Mouse (Mus musculus) lung, postnatal 0 days (tissue): ENCODE results near the gene Efcab7. TPM values are rescaled to one million over a fixed set of nuclear protein-coding genes. Genes with fewer than 3 reads are reported as not detected.

Source experiments
- ATAC-seq: fragments of 200-750 bp; cut with Nextera tagmentation; 2 replicates; pipeline ENCODE4 v1.8.0; 2017; ENCODE audit warnings: moderate library complexity
- DNase-seq: peaks from one replicate; pipeline ENCODE4 v3.0.0-alpha.2; 2016; ENCODE audit warnings: low spot score
- H3K27ac ChIP-seq: fragments of 300-500 bp; sonication (generic); 2 replicates; pipeline ENCODE4 v1.5.1; 2014; ENCODE audit warnings: antibody characterized with exemption, mild to moderate bottlenecking, low read length, mixed read lengths
- H3K27me3 ChIP-seq: fragments of 300-500 bp; sonication (generic); replicated peaks from 2 replicates; pipeline ENCODE4 v1.6.1; 2014; ENCODE audit warnings: low read length, mixed read lengths; ENCODE audit not compliant: insufficient read depth
- H3K36me3 ChIP-seq: fragments of 300-500 bp; sonication (generic); 2 replicates; pipeline ENCODE4 v1.6.1; 2014; ENCODE audit warnings: low read length, mixed read lengths; ENCODE audit not compliant: insufficient read depth
- H3K4me1 ChIP-seq: fragments of 300-500 bp; sonication (generic); 2 replicates; pipeline ENCODE4 v1.6.1; 2014; ENCODE audit warnings: antibody characterized with exemption, low read depth, low read length, mixed read lengths; ENCODE audit not compliant: insufficient read depth
- H3K4me2 ChIP-seq: fragments of 300-500 bp; sonication (generic); replicated peaks from 2 replicates; pipeline ENCODE4 v1.6.1; 2014; ENCODE audit warnings: low read depth, mild to moderate bottlenecking, low read length, moderate library complexity, mixed read lengths
- H3K4me3 ChIP-seq: fragments of 300-500 bp; sonication (generic); 2 replicates; pipeline ENCODE4 v1.5.1; 2014; ENCODE audit warnings: low read depth, low read length
- H3K9ac ChIP-seq: fragments of 300-500 bp; sonication (generic); replicated peaks from 2 replicates; pipeline ENCODE4 v1.6.1; 2014; ENCODE audit warnings: low read depth, mild to moderate bottlenecking
- H3K9me3 ChIP-seq: fragments of 300-500 bp; sonication (generic); 2 replicates; pipeline ENCODE4 v1.6.1; 2016; ENCODE audit warnings: low read length, mixed read lengths
- CTCF ChIP-seq: IDR thresholded peaks from 2 replicates; pipeline ENCODE4 v1.5.1; 2016; ENCODE audit warnings: antibody characterized with exemption, mild to moderate bottlenecking
- EP300 ChIP-seq: IDR thresholded peaks from 2 replicates; pipeline ENCODE4 v1.6.1; 2016; ENCODE audit warnings: antibody characterized with exemption, mild to moderate bottlenecking, control low read depth
- WGBS: fragments of 180-500 bp; shearing (Covaris S2); extraction: QIAGEN DNeasy Blood & Tissue Kit; methylation state at CpG from one replicate; pipeline ENCODE4 v1.1.7; 2014; 5-methylcytosine and 5-hydroxymethylcytosine counted together
- polyA plus RNA-seq: library from polyadenylated mRNA; unstranded; fragments of >200 nt; fragmentation: Nextera tagmentation; extraction: Ambion mirVana; gene quantifications from 2 replicates; pipeline ENCODE4 v1.2.1, GENCODE M21; 2015

Efcab7 gene
- polyA plus RNA-seq, 1 experiment from 2014 or later, result 11.3 TPM

DNA sequence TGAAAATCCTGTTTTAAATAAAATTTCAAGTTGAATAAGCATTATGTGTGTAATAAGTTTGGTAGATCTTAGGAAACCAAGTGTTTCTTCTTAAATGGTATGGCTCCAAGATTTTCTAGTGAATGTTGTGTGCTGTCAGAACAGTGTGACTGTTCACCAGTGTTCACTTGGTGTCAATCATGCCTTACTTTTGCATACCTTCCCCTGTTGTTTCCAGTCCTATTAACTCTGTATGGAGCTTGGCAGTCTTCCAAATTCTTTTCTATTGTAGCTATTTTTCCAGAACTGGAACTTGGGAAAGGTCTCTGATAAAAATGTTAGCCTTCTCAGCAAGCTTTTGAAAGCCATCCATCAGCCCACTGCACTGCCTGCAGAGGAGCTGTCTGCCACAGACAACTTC lies 53.4 kb downstream of the Efcab7 start:
- TF ChIP-seq CTCF, result no peak
- TF ChIP-seq EP300, result no peak
- no peaks in the 10 kb centered on the region for H3K9me3 ChIP-seq
- no peak for DNase-seq

DNA sequence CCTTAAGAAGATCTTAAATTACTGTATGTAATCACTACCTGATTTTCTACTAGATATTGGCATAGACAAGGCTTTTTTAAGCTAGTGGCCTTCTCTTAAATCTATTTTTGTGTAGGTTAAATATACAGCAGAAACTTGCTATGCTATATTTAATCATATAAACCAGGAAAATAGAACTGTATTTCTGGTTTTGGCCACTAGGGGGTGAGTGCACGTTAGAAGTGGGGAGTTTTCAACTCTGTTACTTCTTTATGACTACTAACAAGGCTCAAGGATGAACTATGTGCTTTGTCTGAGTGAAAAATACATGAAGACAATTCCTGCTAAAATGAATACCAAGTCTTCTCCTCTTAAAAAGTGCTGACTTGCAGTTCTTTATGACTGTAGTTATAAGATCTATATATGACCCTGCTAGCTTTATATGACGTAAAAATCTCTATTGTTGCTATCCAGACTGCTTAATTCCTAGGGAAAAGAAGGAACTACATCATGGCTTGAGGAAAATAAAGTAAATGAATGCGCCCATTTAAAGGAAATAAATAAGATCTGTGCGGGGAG lies 85.0 kb downstream of the Efcab7 start:
- TF ChIP-seq EP300, result no peak
- peak; percentile 77 for TF ChIP-seq CTCF
- no peaks in the 10 kb centered on the region for H3K9me3 ChIP-seq
- H3K36me3 ChIP-seq, result no peaks in the 10 kb centered on the region
- H3K4me2 ChIP-seq, result no peak overlapping the region
- H3K4me3 ChIP-seq, result no peak overlapping the region
- H3K4me1 ChIP-seq, result no peaks in the 10 kb centered on the region
- DNase-seq (peak; percentile 44), ATAC-seq (no peak)
- 68% methylated on average over 4 of the region's 4 CpGs for WGBS
- H3K27me3 ChIP-seq, result no peaks in the 10 kb centered on the region
- no peak overlapping the region for H3K9ac ChIP-seq
- H3K27ac ChIP-seq, result no peak overlapping the region

More for the DNA sequence above, 53.4 kb downstream of the Efcab7 start:
- Histone ChIP-seq H3K9ac (no peak overlapping the region), H3K4me1 (no peaks in the 10 kb centered on the region), H3K36me3 (no peaks in the 10 kb centered on the region), H3K4me3 (no peak overlapping the region), H3K27ac (no peak overlapping the region), H3K27me3 (no peaks in the 10 kb centered on the region), H3K4me2 (no peak overlapping the region)
- ATAC-seq, result no peak

DNA sequence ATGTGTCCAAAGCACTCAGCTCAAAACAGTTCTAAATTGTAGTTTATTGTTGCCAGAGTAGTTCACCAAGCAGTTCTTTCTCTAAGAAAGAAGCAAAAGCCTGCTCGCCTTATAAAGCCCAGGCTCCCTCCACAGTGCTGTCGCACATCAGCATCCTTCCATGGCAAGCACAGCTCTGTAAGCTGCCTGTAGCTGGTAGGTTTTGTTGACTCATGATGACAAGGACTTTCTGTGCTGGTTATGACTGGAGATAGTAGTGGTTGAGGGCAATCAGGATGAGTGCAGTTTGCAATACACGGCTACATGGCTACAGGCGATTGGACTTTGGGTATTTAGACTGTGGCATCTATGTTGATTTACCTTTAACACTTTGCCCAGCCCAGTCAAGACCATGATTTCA lies 97.4 kb downstream of the Efcab7 start:
- no peak for ATAC-seq
- DNase-seq, result no peak
- H3K27ac ChIP-seq, result no peak overlapping the region
- TF ChIP-seq EP300, result no peak
- TF ChIP-seq CTCF, result no peak
- no peak overlapping the region for H3K4me2 ChIP-seq
- no peaks in the 10 kb centered on the region for H3K27me3 ChIP-seq
- peaks cover 3% of the 10 kb centered on the region; the same call in 1 of the 2 replicates for H3K4me1 ChIP-seq
- WGBS, result 86% methylated on average over 4 of the region's 4 CpGs
- H3K9ac ChIP-seq, result no peak overlapping the region
- no peaks in the 10 kb centered on the region for H3K9me3 ChIP-seq
- H3K4me3 ChIP-seq, result no peak overlapping the region
- no peaks in the 10 kb centered on the region for H3K36me3 ChIP-seq

DNA sequence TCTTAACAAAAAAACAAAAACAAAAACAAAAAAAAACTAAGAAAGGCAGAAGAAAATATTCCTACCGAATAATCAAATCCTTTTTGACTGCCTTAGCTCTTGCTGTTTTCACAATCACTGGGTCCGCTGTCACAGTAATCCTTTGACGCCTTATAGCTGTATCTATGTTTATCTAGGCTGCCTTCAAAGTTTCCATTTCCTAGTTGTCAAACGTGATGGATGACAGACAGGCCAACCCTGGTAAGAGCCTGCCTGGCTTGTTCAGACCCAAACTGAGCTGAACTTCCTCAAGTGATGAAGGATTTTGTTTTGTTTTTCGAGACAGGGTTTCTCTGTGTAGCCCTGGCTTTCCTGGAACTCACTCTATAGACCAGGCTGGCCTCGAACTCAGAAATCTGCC lies 99.5 kb downstream of the Efcab7 start:
- Histone ChIP-seq H3K27ac (no peak overlapping the region), H3K9me3 (no peaks in the 10 kb centered on the region), H3K4me3 (no peak overlapping the region), H3K36me3 (no peaks in the 10 kb centered on the region), H3K9ac (no peak overlapping the region), H3K4me1 (peaks cover 3% of the 10 kb centered on the region; the same call in 1 of the 2 replicates), H3K27me3 (no peaks in the 10 kb centered on the region), H3K4me2 (no peak overlapping the region)
- TF ChIP-seq EP300 (no peak), CTCF (no peak)
- ATAC-seq (no peak), DNase-seq (peak; percentile 23)
- WGBS, result 29% methylated on average over 6 of the region's 6 CpGs

DNA sequence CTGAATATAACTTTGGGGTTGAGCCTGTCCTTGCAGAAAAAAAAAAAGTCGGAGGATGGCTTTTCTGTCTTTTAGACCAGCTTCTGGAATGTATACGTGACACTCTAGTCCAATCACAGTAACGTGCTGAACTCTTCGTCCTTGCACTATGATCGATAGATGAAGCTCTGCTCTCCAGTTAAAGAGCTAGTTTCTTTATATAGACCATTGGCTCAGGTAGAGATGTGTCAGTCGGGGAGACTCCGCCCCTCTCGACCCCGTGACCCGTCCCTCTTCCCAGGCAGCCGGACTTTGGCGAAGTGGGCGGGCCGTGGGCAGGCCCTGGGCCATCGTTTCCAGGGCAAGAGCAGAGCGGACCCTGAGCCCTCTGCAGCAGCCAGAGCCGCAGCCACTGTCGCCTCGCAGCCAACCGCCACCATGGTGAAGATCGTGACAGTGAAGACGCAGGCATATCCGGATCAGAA lies 100.2 kb downstream of the Efcab7 start, which contains the start of gene Pgm1:
Gene Pgm1, plus strand, starts transcription at position 266 of the 464 bp plus-strand sequence.
- H3K27me3 ChIP-seq, result no peaks in the 10 kb centered on the region
- peak; percentile 87 for DNase-seq
- peak within 1 kb of the TSS; percentile 64 for H3K4me3 ChIP-seq
- TF ChIP-seq CTCF (no peak), EP300 (no peak)
- H3K36me3 ChIP-seq, result no peaks in the 10 kb centered on the region
- no peaks in the 10 kb centered on the region for H3K9me3 ChIP-seq
- peaks cover 3% of the 10 kb centered on the region; the same call in 1 of the 2 replicates for H3K4me1 ChIP-seq
- H3K27ac ChIP-seq, result peak within 1 kb of the TSS; percentile 92
- H3K4me2 ChIP-seq, result peak within 1 kb of the TSS; percentile 93
- ATAC-seq, result peak; percentile 84
- H3K9ac ChIP-seq, result peak within 1 kb of the TSS; percentile 48; the same call in 1 of the 2 replicates
- 3% methylated on average over 23 of the region's 23 CpGs for WGBS

DNA sequence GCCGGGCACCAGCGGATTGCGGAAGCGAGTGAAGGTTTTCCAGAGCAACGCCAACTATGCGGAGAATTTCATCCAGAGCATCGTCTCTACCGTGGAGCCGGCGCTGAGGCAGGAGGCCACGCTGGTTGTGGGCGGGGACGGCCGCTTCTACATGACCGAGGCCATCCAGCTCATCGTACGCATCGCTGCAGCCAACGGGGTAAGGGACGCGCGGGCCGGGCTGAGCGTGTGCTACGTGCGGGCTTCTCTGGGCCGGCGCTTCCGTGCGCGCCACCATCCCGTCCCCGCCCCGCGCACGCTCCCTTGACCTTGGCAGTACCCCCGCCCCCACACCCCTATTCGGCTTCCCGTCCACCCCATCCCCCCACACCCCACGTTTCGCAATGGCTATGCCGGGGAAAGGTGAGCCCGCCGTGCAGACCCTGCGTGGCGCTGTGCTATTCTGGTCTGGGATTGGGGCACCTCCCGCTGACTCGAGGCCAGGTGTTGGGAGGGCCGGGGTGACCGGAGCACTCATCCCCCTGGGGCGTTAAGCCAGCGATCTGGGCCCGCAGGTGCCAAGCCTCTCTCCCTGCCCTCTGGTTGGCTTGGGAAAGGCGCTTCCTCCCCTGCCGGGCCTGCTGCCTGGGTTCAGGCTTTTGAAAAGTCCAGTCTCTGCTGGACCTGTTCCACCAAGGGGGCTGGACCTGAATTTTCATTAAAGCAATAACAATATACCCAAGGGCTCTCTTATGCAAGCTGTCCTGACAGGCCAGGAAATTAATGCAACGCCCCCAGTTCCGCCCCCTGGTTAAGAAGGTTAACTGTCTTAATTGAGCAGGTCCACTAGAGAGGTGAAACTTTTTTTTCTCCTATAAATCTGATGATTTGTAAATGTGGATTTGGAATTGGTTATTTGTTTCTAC lies 100.9 kb downstream of the Efcab7 start, which contains the start of gene Itgb3bp:
Gene Itgb3bp, minus strand, starts transcription at position 201 of the 905 bp plus-strand sequence.
- ATAC-seq (peak; percentile 85), DNase-seq (peak; percentile 79)
- 1% methylated on average over 51 of the region's 57 CpGs for WGBS
- Histone ChIP-seq H3K9ac (peak within 1 kb of the TSS; percentile 48; the same call in 1 of the 2 replicates), H3K9me3 (no peaks in the 10 kb centered on the region), H3K36me3 (no peaks in the 10 kb centered on the region), H3K4me3 (peak within 1 kb of the TSS; percentile 64), H3K4me2 (peak within 1 kb of the TSS; percentile 93), H3K27ac (peak within 1 kb of the TSS; percentile 92), H3K27me3 (no peaks in the 10 kb centered on the region), H3K4me1 (peaks cover 3% of the 10 kb centered on the region; the same call in 1 of the 2 replicates)
- no peak for TF ChIP-seq EP300
- TF ChIP-seq CTCF, result no peak
